Mouse (Mus musculus): ENCODE data around the gene Spata45.

The Spata45 gene

DNA sequence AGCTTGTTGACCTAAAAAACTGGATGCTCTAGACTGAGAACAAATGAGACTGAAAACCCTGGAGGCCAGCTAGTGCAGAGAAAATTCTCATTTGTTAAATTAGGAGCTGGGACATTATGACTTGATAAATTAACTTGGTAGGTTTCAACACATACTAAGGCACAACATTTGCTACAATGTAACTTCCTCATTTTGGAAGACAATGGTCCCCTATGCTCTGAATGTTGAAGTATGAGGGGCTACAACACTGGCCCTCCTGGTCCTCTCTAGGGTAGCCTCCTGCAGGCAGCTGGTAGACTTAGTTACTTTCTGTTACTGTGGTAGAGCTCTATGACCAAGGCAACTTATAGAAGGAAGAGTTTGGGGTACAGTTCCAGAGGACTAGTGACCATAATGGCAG lies 4.9 kb downstream of the Spata45 start:
- DNase-seq (ENCODE audit: low spot score) = no peak

- DNase-seq (ENCODE audit: low spot score) = no peak
These were observed 5.7 kb downstream of the Spata45 start for GRCm38 (mm10) chr1:191042106-191042505.

- no peak for DNase-seq (ENCODE audit: low spot score)
These were observed 6.2 kb downstream of the Spata45 start for GRCm38 (mm10) chr1:191042688-191043087.

GRCm38 (mm10) chr1:191045264-191045663 lies 8.8 kb downstream of the Spata45 start:
- DNase-seq (ENCODE audit: low spot score) = no peak

- DNase-seq (ENCODE audit: low spot score) = no peak
These were observed 9.9 kb downstream of the Spata45 start for GRCm38 (mm10) chr1:191046231-191046824.

GRCm38 (mm10) chr1:191053555-191053954 lies 17.1 kb downstream of the Spata45 start:
- DNase-seq (ENCODE audit: low spot score) = no peak

DNA sequence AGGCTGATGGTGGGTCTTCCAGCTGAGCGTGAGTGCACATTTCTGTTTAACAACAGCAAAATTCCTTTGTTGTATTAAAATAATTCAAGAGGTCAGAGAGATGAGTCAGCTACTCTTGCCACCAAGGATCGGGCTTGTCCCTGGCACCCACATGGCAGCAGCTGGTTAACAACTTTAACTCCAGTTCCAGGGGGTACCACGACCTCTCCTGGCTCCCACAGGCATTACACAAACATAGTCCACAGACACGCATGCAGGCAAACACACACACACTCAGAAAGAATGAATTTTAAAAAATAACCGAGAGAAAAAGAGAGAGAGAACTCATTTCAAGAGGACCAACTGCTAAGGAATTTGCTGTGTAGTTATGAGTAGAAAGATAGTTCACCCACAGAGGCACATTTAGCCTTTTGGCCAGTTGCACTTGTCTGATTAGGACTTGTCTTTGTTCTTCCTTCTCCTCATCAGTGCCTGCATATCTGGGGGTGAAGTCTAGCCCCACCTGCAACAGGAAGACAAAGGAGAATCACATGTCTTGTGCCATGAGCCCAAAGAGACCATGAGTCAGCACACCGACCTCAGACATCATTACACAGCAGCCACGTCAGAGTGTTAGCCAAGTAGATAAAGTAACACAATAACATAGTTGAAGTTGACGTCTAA lies 18.6 kb downstream of the Spata45 start:
- no peak for DNase-seq (ENCODE audit: low spot score)

- no peak for DNase-seq (ENCODE audit: low spot score)
These were observed 19.1 kb downstream of the Spata45 start for GRCm38 (mm10) chr1:191055533-191055873.

DNA sequence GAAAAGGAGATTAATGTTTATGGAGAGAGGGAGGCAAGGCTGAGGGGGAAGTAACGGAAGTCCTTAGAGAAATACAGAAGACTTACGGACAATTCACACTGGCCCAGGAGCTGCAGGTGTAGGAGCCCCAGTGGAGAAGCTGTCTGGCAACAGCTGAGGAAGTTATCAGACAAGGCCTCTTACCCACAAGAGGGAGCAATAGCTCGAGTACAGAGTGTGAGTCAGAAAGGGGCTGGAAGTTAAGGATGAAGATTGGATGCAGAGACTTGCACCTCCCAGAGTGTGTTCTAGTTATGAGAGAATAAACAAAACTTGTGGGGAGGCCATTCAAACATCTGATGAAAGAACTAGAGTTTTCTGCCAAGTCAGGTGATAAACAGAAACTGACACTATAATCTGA lies 21.0 kb downstream of the Spata45 start:
- DNase-seq (ENCODE audit: low spot score) = no peak

DNA sequence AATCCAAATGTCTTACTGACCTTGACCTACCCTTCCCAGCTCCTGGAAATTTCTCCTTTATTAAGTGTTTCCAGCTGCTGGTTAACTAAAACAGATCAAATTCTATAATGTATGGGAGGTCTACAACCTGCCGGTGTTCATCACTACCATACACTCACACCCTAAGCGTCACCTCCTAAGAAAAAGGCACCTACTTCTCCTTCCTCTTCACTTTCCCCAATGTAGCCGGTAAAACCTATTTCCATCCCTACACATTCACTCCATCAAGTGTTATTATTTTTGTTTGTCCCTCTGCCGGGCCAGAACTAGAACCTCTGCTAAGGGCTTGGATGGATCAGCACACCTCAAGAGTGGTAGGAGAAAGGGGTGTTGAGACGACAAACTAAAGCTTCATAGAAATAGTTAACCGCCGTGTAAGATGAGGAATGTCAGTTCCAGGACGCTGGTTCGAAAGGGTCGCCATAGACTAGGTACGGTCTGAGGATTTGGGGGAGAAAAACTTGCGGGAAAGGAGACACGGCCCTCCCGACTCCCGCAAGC lies 25.9 kb downstream of the Spata45 start:
- DNase-seq (ENCODE audit: low spot score) = no peak

DNA sequence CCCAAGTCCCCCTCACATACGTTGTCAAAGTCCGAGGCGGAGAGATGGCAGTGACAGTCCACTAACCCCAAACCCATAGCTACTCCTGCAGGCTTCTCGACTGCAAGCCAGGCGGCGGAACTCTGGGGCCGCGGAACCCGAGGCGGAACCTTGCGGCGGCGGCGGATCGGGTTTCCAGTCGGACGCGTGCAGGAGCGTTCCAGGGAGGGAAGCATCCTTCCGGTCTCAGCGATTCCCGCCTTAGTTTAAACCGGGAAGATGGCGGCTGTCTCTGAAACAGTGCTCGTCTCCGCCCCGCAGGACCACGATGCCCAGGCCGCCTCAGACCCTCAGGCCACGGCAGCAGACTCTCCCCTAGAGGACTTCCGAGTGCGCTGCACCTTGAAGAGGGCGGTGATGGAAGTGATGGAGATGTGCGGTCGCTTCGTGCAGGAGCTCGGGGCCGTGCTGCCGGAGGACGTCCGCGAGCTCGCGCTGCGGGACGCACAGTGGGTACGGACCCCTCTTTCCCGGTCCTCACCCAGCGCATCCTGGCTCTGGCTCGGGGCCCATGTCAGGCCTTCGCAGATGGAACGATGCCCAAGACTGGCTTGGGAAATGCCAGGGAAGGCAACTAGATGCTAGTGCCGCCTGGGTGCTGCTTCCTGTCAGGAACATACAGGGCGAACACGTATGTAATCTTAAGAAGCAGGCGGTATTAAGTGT lies 26.5 kb downstream of the Spata45 start, which contains the start of the genes Tatdn3 and Nsl1:
TSS of gene Tatdn3 (minus strand) at position 152 of the 705 bp plus-strand sequence.
TSS of gene Nsl1 (plus strand) at position 232 of the 705 bp plus-strand sequence.
- peak; percentile 72 for DNase-seq (ENCODE audit: low spot score)

DNA sequence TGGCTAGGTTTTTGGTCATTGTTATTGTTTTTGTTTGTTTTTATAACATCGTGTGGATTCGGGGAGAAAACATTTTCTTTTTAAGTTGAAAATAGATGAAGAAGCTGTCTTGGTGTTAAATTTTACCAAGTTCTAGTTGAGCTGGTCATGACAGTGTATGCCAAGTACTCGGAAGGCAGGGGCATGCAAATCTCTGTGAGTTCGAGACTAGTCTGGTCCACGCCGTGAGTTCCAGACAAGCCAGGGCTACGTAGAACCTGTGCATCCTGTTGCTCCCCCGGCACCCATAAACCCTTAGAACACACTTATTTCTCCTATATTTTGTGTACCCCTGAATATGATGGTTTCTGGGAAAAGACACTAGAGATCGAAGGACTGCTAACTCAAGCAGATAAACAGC lies 27.3 kb downstream of the Spata45 start:
- no peak for DNase-seq (ENCODE audit: low spot score)

- DNase-seq (ENCODE audit: low spot score) = no peak
These were observed 28.1 kb downstream of the Spata45 start for GRCm38 (mm10) chr1:191064535-191064934.

- no peak for DNase-seq (ENCODE audit: low spot score)
These were observed 28.7 kb downstream of the Spata45 start for GRCm38 (mm10) chr1:191065188-191065587.

GRCm38 (mm10) chr1:191068377-191068776 lies 31.9 kb downstream of the Spata45 start:
- DNase-seq (ENCODE audit: low spot score) = no peak

DNA sequence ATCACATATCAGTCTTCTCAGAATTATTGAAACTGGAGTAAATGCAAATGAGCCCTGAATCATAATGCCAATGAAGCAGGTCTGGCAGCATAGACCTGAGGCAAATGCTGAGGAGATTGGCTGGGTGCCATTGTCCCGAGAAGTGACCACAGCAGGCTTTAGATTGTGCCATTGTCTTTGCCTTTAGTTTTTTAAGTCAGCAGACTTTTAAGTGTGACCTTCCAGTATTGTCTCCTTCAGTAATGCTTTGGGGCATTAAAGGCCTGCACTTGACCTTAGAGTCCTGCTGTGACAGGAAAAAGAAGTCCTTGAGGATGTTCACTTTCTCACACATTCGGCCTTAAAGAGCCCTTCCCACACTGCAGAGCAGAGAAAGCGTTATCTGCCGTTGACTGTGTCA lies 33.8 kb downstream of the Spata45 start:
- DNase-seq (ENCODE audit: low spot score) = no peak

GRCm38 (mm10) chr1:191071613-191072012 lies 35.2 kb downstream of the Spata45 start:
- DNase-seq (ENCODE audit: low spot score) = no peak

DNA sequence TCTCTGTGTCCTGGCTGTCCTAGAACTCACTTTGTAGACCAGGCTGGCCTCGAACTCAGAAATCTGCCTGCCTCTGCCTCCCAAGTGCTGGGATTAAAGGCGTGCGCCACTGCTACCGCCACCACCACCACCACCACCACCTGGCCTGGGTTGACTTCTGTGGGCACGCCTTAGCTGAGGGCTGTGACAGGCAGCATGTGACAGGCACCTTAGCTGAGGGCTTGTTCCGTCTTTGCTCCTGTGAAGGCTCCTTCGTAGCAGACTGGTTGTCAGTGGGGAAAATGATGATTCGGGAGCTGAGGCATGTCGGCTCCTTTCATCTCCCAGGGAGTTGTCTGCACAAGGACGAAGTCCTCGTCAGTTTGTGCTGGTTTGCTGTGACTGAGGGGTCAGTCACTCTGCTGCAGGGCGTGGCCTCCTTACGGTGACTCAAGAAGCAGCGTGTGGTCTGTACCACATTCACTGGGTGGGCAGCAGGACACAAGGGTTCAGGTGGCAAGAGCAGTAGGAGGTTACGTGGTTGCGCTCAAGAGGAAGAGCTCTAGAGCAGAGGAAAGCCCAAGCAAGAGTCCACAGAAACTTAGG lies 36.0 kb downstream of the Spata45 start:
- no peak for DNase-seq (ENCODE audit: low spot score)

GRCm38 (mm10) chr1:191073001-191073400 lies 36.6 kb downstream of the Spata45 start:
- DNase-seq (ENCODE audit: low spot score) = peak; percentile 28

- no peak for DNase-seq (ENCODE audit: low spot score)
These were observed 37.0 kb downstream of the Spata45 start for GRCm38 (mm10) chr1:191073486-191073885.

DNA sequence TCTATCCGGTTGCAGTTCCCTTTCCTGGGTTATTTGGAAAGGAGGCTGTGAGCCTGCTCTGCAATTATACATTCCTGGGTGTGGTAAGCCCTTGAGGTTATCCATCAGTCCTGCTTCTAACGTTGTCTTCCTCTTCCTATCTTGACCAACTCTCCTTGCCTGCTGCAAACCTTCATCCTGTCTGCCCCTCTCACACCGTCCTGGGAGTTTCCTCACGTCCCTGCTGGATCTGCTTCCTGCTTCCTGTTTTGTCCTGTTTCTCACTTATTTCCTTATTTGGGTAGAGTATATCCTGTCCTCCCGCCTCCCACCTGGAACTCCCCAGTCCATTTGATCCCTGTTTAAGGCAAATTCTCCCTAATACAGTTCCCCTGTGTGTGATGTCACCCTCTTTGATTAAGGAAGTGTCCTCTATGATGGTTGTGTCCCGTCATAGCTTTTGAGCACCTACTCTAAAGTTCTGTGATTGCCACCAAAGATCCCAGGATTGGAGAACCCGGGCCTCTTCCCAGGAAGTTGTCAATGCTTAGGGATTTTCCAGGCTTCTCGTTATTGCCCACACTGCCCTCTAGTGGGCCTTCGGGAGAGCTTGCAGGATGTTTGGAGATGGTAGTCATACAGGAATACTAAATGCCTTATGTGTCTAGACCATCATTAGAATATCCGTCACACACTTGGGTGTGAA lies 38.9 kb downstream of the Spata45 start:
- no peak for DNase-seq (ENCODE audit: low spot score)

GRCm38 (mm10) chr1:191083230-191083629 lies 46.8 kb downstream of the Spata45 start:
- no peak for DNase-seq (ENCODE audit: low spot score)

All from ovary, adult 18-20 months (tissue).